Mouse (Mus musculus) heart, postnatal 0 days (tissue): ENCODE measurements around the gene Anks1b. TPM values are rescaled to one million over a fixed set of nuclear protein-coding genes. Genes with fewer than 3 reads are reported as not detected.

ENCODE experiments used
- ATAC-seq: fragments of 200-750 bp; cut with Nextera tagmentation; 2 replicates; pipeline ENCODE4 v1.8.0; 2017; ENCODE audit warnings: low read depth, moderate number of reproducible peaks, moderate library complexity; ENCODE audit not compliant: insufficient read depth
- DNase-seq: peaks from one replicate; pipeline ENCODE4 v3.0.0-alpha.2; 2016; ENCODE audit warnings: low spot score
- H3K27ac ChIP-seq: fragments of 300-500 bp; sonication (generic); 2 replicates; pipeline ENCODE4 v1.5.1; 2014; ENCODE audit warnings: low read depth, mild to moderate bottlenecking
- H3K27me3 ChIP-seq: fragments of 300-500 bp; sonication (generic); 2 replicates; pipeline ENCODE4 v1.6.1; 2014; ENCODE audit warnings: low read length, mixed read lengths; ENCODE audit not compliant: control insufficient read depth, insufficient read depth
- H3K36me3 ChIP-seq: fragments of 300-500 bp; sonication (generic); replicated peaks from 2 replicates; pipeline ENCODE4 v1.6.1; 2014; ENCODE audit warnings: low read length, mixed read lengths; ENCODE audit not compliant: control insufficient read depth, insufficient read depth
- H3K4me1 ChIP-seq: fragments of 300-500 bp; sonication (generic); 2 replicates; pipeline ENCODE4 v1.6.1; 2014; ENCODE audit warnings: antibody characterized with exemption; ENCODE audit not compliant: control insufficient read depth, insufficient read depth
- H3K4me2 ChIP-seq: fragments of 300-500 bp; sonication (generic); 2 replicates; pipeline ENCODE4 v1.6.1; 2014; ENCODE audit warnings: low read depth, mild to moderate bottlenecking, low read length, moderate library complexity
- H3K4me3 ChIP-seq: fragments of 300-500 bp; sonication (generic); 2 replicates; pipeline ENCODE4 v1.5.1; 2014; ENCODE audit warnings: low read depth, low read length
- H3K9ac ChIP-seq: fragments of 300-500 bp; sonication (generic); replicated peaks from 2 replicates; pipeline ENCODE4 v1.6.1; 2014; ENCODE audit warnings: low read depth, low read length, mixed read lengths
- H3K9me3 ChIP-seq: fragments of 300-500 bp; sonication (generic); replicated peaks from 2 replicates; pipeline ENCODE4 v1.6.1; 2016; ENCODE audit warnings: low read length; ENCODE audit not compliant: control insufficient read depth
- CTCF ChIP-seq: IDR thresholded peaks from 2 replicates; pipeline ENCODE4 v1.5.1; 2016; ENCODE audit warnings: antibody characterized with exemption, control low read depth, low read depth
- EP300 ChIP-seq: IDR thresholded peaks from 2 replicates; pipeline ENCODE4 v1.6.1; 2016; ENCODE audit warnings: antibody characterized with exemption, low read depth
- WGBS: fragments of 180-500 bp; shearing (Covaris S2); extraction: QIAGEN DNeasy Blood & Tissue Kit; methylation state at CpG from one replicate; pipeline ENCODE4 v1.1.7; 2014; 5-methylcytosine and 5-hydroxymethylcytosine counted together
- polyA plus RNA-seq: library from polyadenylated mRNA; unstranded; fragments of >200 nt; fragmentation: Nextera tagmentation; extraction: Ambion mirVana; gene quantifications from 2 replicates; pipeline ENCODE4 v1.2.1, GENCODE M21; 2015
- total RNA-seq: library from RNA; depleted of rRNA; stranded (reverse); fragments of >200 nt; gene quantifications from 2 replicates; pipeline ENCODE4 v1.2.3, GENCODE M21; 2014; ENCODE audit warnings: low replicate concordance

Anks1b gene
- total and polyA plus RNA-seq, 2 experiments from 2014 or later, result 0.26 TPM; not detected in 1

DNA sequence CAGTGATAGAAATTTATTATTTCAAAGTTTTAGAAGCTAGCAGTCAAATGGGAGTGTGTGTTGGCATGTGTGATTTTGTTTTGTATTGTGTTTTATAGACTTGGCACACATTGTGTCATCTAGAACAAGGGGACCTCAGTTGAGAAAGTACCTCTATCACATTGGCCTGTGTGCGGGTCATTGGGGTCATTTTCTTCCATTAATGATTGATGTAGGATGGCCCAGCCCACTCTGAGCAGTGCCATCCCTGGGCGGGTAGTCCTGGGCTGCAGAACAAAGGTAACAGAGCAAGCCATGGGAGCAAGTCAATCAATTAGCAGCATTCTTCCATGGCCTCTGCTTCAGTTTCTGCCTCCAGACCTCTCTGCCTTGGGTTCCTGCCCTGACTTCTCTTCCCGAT lies 34.5 kb upstream of the Anks1b start:
- Histone ChIP-seq H3K36me3 (no peaks in the 10 kb centered on the region), H3K4me3 (no peak overlapping the region), H3K9me3 (no peaks in the 10 kb centered on the region), H3K4me1 (no peaks in the 10 kb centered on the region), H3K27ac (no peak overlapping the region), H3K9ac (no peak overlapping the region), H3K4me2 (no peak overlapping the region), H3K27me3 (no peaks in the 10 kb centered on the region)
- TF ChIP-seq CTCF (no peak), EP300 (no peak)
- no peak for ATAC-seq
- 74% methylated on average over 3 of the region's 3 CpGs for WGBS
- DNase-seq, result no peak

DNA sequence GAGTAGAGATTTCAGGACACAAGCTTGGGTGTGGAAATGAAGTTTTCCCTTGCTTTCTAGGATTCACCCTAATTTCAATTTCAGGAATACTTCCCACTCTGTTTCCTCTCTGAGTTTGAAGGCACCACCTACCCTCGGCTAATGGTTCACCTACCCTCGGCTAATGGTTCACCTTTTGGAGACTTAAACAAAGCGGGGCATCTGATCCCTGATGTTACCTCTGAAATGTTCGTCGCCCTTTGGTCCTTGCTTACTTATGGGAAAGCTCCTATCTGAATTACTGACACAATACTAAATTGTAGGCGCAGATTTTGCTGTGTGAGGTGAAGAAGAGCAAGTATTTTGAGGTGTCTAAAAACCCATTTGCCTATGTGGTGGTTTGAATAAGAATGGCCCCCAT lies 22.4 kb upstream of the Anks1b start:
- no peaks in the 10 kb centered on the region for H3K4me1 ChIP-seq
- H3K4me3 ChIP-seq, result no peak overlapping the region
- H3K27ac ChIP-seq, result no peak overlapping the region
- H3K36me3 ChIP-seq, result no peaks in the 10 kb centered on the region
- 87% methylated on average over 6 of the region's 6 CpGs for WGBS
- H3K27me3 ChIP-seq, result no peaks in the 10 kb centered on the region
- no peak for ATAC-seq
- peaks cover 2% of the 10 kb centered on the region; the same call in 1 of the 2 replicates for H3K9me3 ChIP-seq
- no peak for TF ChIP-seq EP300
- no peak for TF ChIP-seq CTCF
- H3K9ac ChIP-seq, result no peak overlapping the region
- no peak overlapping the region for H3K4me2 ChIP-seq
- DNase-seq, result no peak

- H3K4me3 ChIP-seq, result no peak overlapping the region
- H3K36me3 ChIP-seq, result no peaks in the 10 kb centered on the region
- no peak overlapping the region for H3K4me2 ChIP-seq
- DNase-seq (no peak), ATAC-seq (no peak)
- no peak overlapping the region for H3K9ac ChIP-seq
- H3K27ac ChIP-seq, result no peak overlapping the region
- no peaks in the 10 kb centered on the region for H3K27me3 ChIP-seq
- WGBS, result 74% methylated on average over 5 of the region's 5 CpGs
- TF ChIP-seq CTCF, result no peak
- no peak for TF ChIP-seq EP300
- H3K9me3 ChIP-seq, result no peaks in the 10 kb centered on the region
- no peaks in the 10 kb centered on the region for H3K4me1 ChIP-seq
These were observed 17.9 kb upstream of the Anks1b start for GRCm38 (mm10) chr10:89855251-89855875.

GRCm38 (mm10) chr10:89856286-89856685 lies 17.0 kb upstream of the Anks1b start:
- no peak overlapping the region for H3K27ac ChIP-seq
- DNase-seq, result no peak
- 85% methylated on average over 7 of the region's 7 CpGs for WGBS

GRCm38 (mm10) chr10:89868211-89868610 lies 5.1 kb upstream of the Anks1b start:
- Histone ChIP-seq H3K4me2 (no peak overlapping the region), H3K27ac (no peak overlapping the region), H3K4me3 (no peak overlapping the region), H3K9ac (no peak overlapping the region), H3K36me3 (no peaks in the 10 kb centered on the region), H3K27me3 (peaks cover 20% of the 10 kb centered on the region), H3K4me1 (peaks cover 6% of the 10 kb centered on the region), H3K9me3 (no peaks in the 10 kb centered on the region)
- no peak for DNase-seq
- TF ChIP-seq EP300, result no peak
- TF ChIP-seq CTCF, result no peak
- no peak for ATAC-seq
- WGBS, result 76% methylated on average over 4 of the region's 4 CpGs

More at GRCm38 (mm10) chr10:89856286-89856685, 17.0 kb upstream of the Anks1b start:
- Histone ChIP-seq H3K4me1 (no peaks in the 10 kb centered on the region), H3K9me3 (no peaks in the 10 kb centered on the region), H3K36me3 (no peaks in the 10 kb centered on the region), H3K27me3 (no peaks in the 10 kb centered on the region), H3K4me3 (no peak overlapping the region), H3K4me2 (no peak overlapping the region), H3K9ac (no peak overlapping the region)
- ATAC-seq, result no peak
- TF ChIP-seq CTCF (no peak), EP300 (no peak)

- TF ChIP-seq CTCF, result no peak
- TF ChIP-seq EP300, result no peak
- Histone ChIP-seq H3K9ac (no peak overlapping the region), H3K4me3 (no peak overlapping the region), H3K4me2 (no peak overlapping the region), H3K9me3 (no peaks in the 10 kb centered on the region), H3K4me1 (peaks cover 6% of the 10 kb centered on the region), H3K27me3 (peaks cover 24% of the 10 kb centered on the region), H3K36me3 (no peaks in the 10 kb centered on the region), H3K27ac (no peak overlapping the region)
- DNase-seq, result no peak
- WGBS, result 69% methylated on average over 3 of the region's 3 CpGs
- ATAC-seq, result no peak
These were observed 4.5 kb upstream of the Anks1b start for GRCm38 (mm10) chr10:89868836-89869235.
